Mouse (Mus musculus) midbrain, embryonic 10.5 days (tissue): ENCODE results near the gene Mpp1. TPM values are rescaled to one million over a fixed set of nuclear protein-coding genes. Genes with fewer than 3 reads are reported as not detected.
"Not testable (repeated sequence)": the region's sequence is repeated elsewhere in the genome, so short reads cannot be mapped to it uniquely, and the experiment has no call there.

ENCODE experiments used
- DNase-seq: peaks from one replicate; pipeline ENCODE4 v3.0.0-alpha.2; 2017; ENCODE audit warnings: low spot score
- H3K27ac ChIP-seq: fragments of 300-500 bp; sonication (generic); replicated peaks from 2 replicates; pipeline ENCODE4 v1.5.1; 2016; ENCODE audit warnings: mild to moderate bottlenecking
- H3K27me3 ChIP-seq: fragments of 300-500 bp; sonication (generic); 2 replicates; pipeline ENCODE4 v1.6.1; 2016; ENCODE audit warnings: low read depth, mild to moderate bottlenecking; ENCODE audit not compliant: poor library complexity, severe bottlenecking
- H3K36me3 ChIP-seq: fragments of 300-500 bp; sonication (generic); 2 replicates; pipeline ENCODE4 v1.6.1; 2016; ENCODE audit warnings: mild to moderate bottlenecking, moderate library complexity
- H3K4me1 ChIP-seq: fragments of 300-500 bp; sonication (generic); 2 replicates; pipeline ENCODE4 v1.6.1; 2016
- H3K4me3 ChIP-seq: fragments of 300-500 bp; sonication (generic); 2 replicates; pipeline ENCODE4 v1.5.1; 2016; ENCODE audit warnings: mild to moderate bottlenecking, moderate library complexity
- H3K9me3 ChIP-seq: fragments of 300-500 bp; sonication (generic); replicated peaks from 2 replicates; pipeline ENCODE4 v1.6.1; 2016; ENCODE audit warnings: mild to moderate bottlenecking
- WGBS: fragments of 180-500 bp; shearing (Covaris S2); methylation state at CpG from one replicate; pipeline ENCODE4 v1.1.7; 2016; 5-methylcytosine and 5-hydroxymethylcytosine counted together
- polyA plus RNA-seq: library from polyadenylated mRNA; unstranded; fragments of >200 nt; fragmentation: Nextera tagmentation; extraction: Ambion mirVana; gene quantifications from 2 replicates; pipeline ENCODE4 v1.2.1, GENCODE M21; 2016

Mpp1 gene
- polyA plus RNA-seq, result 21.9 and 27.1 TPM in 2 replicates

- 15% methylated on average over 36 of the region's 36 CpGs for WGBS
- Histone ChIP-seq H3K36me3 (no peaks in the 10 kb centered on the region), H3K4me3 (peak within 1 kb of the TSS; percentile 58), H3K27ac (peak within 1 kb of the TSS; percentile 79), H3K4me1 (no peaks in the 10 kb centered on the region), H3K9me3 (no peaks in the 10 kb centered on the region), H3K27me3 (no peaks in the 10 kb centered on the region)
- peak; percentile 80 for DNase-seq
Measured at GRCm38 (mm10) chrX:75130467-75131160, at the start of gene Mpp1. Gene Mpp1, minus strand, starts transcription at chrX:75131016.

GRCm38 (mm10) chrX:75163670-75164069, 32.9 kb upstream of the Mpp1 start, which contains the start of gene Smim9:
Gene Smim9, minus strand, starts transcription at chrX:75163770.
- Histone ChIP-seq H3K27me3 (no peaks in the 10 kb centered on the region), H3K36me3 (no peaks in the 10 kb centered on the region), H3K4me3 (no peak within 1 kb of the TSS), H3K4me1 (no peaks in the 10 kb centered on the region), H3K9me3 (no peaks in the 10 kb centered on the region), H3K27ac (no peak within 1 kb of the TSS)
- 65% methylated on average over 1 of the region's 1 CpGs for WGBS
- DNase-seq, result no peak

GRCm38 (mm10) chrX:75155576-75156243, 24.9 kb upstream of the Mpp1 start:
- H3K4me3 ChIP-seq, result peak overlapping the region; percentile 51
- H3K36me3 ChIP-seq, result no peaks in the 10 kb centered on the region
- peak overlapping the region; percentile 77 for H3K27ac ChIP-seq
- H3K27me3 ChIP-seq, result no peaks in the 10 kb centered on the region
- WGBS, result 14% methylated on average over 25 of the region's 49 CpGs
- DNase-seq, result peak; percentile 60
- H3K4me1 ChIP-seq, result no peaks in the 10 kb centered on the region
- no peaks in the 10 kb centered on the region for H3K9me3 ChIP-seq

- WGBS, result 65% methylated on average over 1 of the region's 1 CpGs
- no peak for DNase-seq
- no peak overlapping the region for H3K4me3 ChIP-seq
- H3K36me3 ChIP-seq, result no peaks in the 10 kb centered on the region
- no peaks in the 10 kb centered on the region for H3K4me1 ChIP-seq
- no peaks in the 10 kb centered on the region for H3K9me3 ChIP-seq
- H3K27me3 ChIP-seq, result no peaks in the 10 kb centered on the region
- H3K27ac ChIP-seq, result no peak overlapping the region
Measured at GRCm38 (mm10) chrX:75152249-75152648, 21.4 kb upstream of the Mpp1 start.

GRCm38 (mm10) chrX:75150304-75150703, 19.5 kb upstream of the Mpp1 start:
- Histone ChIP-seq H3K9me3 (no peaks in the 10 kb centered on the region), H3K4me1 (no peaks in the 10 kb centered on the region), H3K27me3 (no peaks in the 10 kb centered on the region), H3K36me3 (no peaks in the 10 kb centered on the region), H3K27ac (no peak overlapping the region), H3K4me3 (no peak overlapping the region)
- WGBS, result 83% methylated on average over 2 of the region's 2 CpGs
- DNase-seq, result no peak

GRCm38 (mm10) chrX:75148414-75148813, 17.6 kb upstream of the Mpp1 start:
- no peak for DNase-seq
- Histone ChIP-seq H3K27ac (no peak overlapping the region), H3K4me1 (no peaks in the 10 kb centered on the region), H3K27me3 (no peaks in the 10 kb centered on the region), H3K9me3 (no peaks in the 10 kb centered on the region), H3K4me3 (no peak overlapping the region), H3K36me3 (no peaks in the 10 kb centered on the region)
- WGBS, result 75% methylated on average over 4 of the region's 4 CpGs

GRCm38 (mm10) chrX:75143124-75143555, 12.3 kb upstream of the Mpp1 start:
- WGBS, result 28% methylated on average over 23 of the region's 42 CpGs
- not testable (repeated sequence) for H3K36me3 ChIP-seq, H3K27ac ChIP-seq, H3K4me1 ChIP-seq, H3K9me3 ChIP-seq, H3K27me3 ChIP-seq
- H3K4me3 ChIP-seq, result peak overlapping the region; percentile 50
- peak; percentile 23 for DNase-seq

GRCm38 (mm10) chrX:75138182-75138581, 7.4 kb upstream of the Mpp1 start:
- H3K4me3 ChIP-seq, result no peak overlapping the region
- H3K4me1 ChIP-seq, result no peaks in the 10 kb centered on the region
- WGBS, result 92% methylated on average over 2 of the region's 2 CpGs
- DNase-seq, result no peak
- no peaks in the 10 kb centered on the region for H3K9me3 ChIP-seq
- H3K27ac ChIP-seq, result no peak overlapping the region
- H3K27me3 ChIP-seq, result no peaks in the 10 kb centered on the region
- no peaks in the 10 kb centered on the region for H3K36me3 ChIP-seq

- Histone ChIP-seq H3K27ac (no peak overlapping the region), H3K4me3 (no peak overlapping the region), H3K36me3 (no peaks in the 10 kb centered on the region), H3K9me3 (no peaks in the 10 kb centered on the region), H3K27me3 (no peaks in the 10 kb centered on the region), H3K4me1 (no peaks in the 10 kb centered on the region)
- WGBS, result 84% methylated on average over 2 of the region's 2 CpGs
- no peak for DNase-seq
Measured at GRCm38 (mm10) chrX:75137729-75138128, 6.9 kb upstream of the Mpp1 start.

GRCm38 (mm10) chrX:75136938-75137337, 6.1 kb upstream of the Mpp1 start:
- H3K27ac ChIP-seq, result no peak overlapping the region
- no peaks in the 10 kb centered on the region for H3K27me3 ChIP-seq
- no peak overlapping the region for H3K4me3 ChIP-seq
- H3K4me1 ChIP-seq, result no peaks in the 10 kb centered on the region
- no peak for DNase-seq
- H3K9me3 ChIP-seq, result no peaks in the 10 kb centered on the region
- no peaks in the 10 kb centered on the region for H3K36me3 ChIP-seq

GRCm38 (mm10) chrX:75129474-75129873, 1.3 kb downstream of the Mpp1 start:
- H3K36me3 ChIP-seq, result peaks cover 9% of the 10 kb centered on the region
- WGBS, result 69% methylated on average over 2 of the region's 2 CpGs
- DNase-seq, result no peak

GRCm38 (mm10) chrX:75128333-75128980, 2.4 kb downstream of the Mpp1 start:
- no peak overlapping the region for H3K4me3 ChIP-seq
- H3K27me3 ChIP-seq, result no peaks in the 10 kb centered on the region
- H3K9me3 ChIP-seq, result no peaks in the 10 kb centered on the region
- no peaks in the 10 kb centered on the region for H3K4me1 ChIP-seq
- no peak overlapping the region for H3K27ac ChIP-seq
- H3K36me3 ChIP-seq, result peaks cover 9% of the 10 kb centered on the region
- DNase-seq, result no peak

More at GRCm38 (mm10) chrX:75129474-75129873, 1.3 kb downstream of the Mpp1 start:
- Histone ChIP-seq H3K27ac (no peak overlapping the region), H3K4me1 (no peaks in the 10 kb centered on the region), H3K27me3 (no peaks in the 10 kb centered on the region), H3K4me3 (no peak overlapping the region), H3K9me3 (no peaks in the 10 kb centered on the region)

- no peaks in the 10 kb centered on the region for H3K27me3 ChIP-seq
- no peaks in the 10 kb centered on the region for H3K9me3 ChIP-seq
- peaks cover 9% of the 10 kb centered on the region for H3K36me3 ChIP-seq
- no peak overlapping the region for H3K27ac ChIP-seq
- DNase-seq, result no peak
- H3K4me3 ChIP-seq, result no peak overlapping the region
- H3K4me1 ChIP-seq, result no peaks in the 10 kb centered on the region
Measured at GRCm38 (mm10) chrX:75126893-75127292, 3.9 kb downstream of the Mpp1 start.
